ENCODE assay signal across 8 mouse cellular contexts in the genomic region with DNA sequence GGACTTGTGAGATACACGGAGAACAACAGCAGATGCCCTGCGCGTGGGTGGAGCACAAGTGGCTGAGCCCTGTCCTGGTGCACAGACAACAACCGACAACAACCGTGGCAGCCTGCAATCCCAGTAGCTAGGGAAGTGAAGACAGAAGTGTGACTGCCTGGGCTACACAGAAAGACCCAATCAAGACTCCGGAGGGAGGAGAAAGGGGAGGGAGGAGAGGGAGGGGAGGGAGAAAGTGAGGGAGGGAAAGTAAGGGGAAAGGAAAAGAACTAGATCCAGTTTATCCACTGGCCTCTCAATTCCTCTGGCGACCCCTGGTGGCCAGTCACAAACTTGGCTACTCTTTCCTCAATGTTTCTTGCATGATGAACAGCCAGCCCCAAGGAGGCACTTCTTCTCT. TPM values are rescaled to one million over a fixed set of nuclear protein-coding genes. Genes with fewer than 3 reads are reported as not detected.
DNase-seq lines count a peak whose midpoint lies in the region; ATAC-seq and TF ChIP-seq lines count a peak whose summit lies in the region.

No protein-coding gene starts in this region.

- no peaks in the 10 kb centered on the region for H3K9me3 ChIP-seq in ES-Bruce4 (replicated peaks; ENCODE audit: control insufficient read depth, insufficient read depth, low read length, poor library complexity, severe bottlenecking)
- H3K9me3 ChIP-seq in forebrain, embryonic 15.5 days = no peaks in the 10 kb centered on the region

- H3K4me3 ChIP-seq in ES-Bruce4 (ENCODE audit: low read depth, low read length) = no peak overlapping the region
- no peak overlapping the region for H3K4me3 ChIP-seq in forebrain, embryonic 15.5 days
- H3K4me3 ChIP-seq in lung, adult 2 months (replicated peaks; ENCODE audit: extremely low read depth, low read depth, low read length) = no peak overlapping the region

- H3K27me3 ChIP-seq in ES-Bruce4 (ENCODE audit: control insufficient read depth, insufficient read depth, low read length, poor library complexity, severe bottlenecking) = no peaks in the 10 kb centered on the region
- no peaks in the 10 kb centered on the region for H3K27me3 ChIP-seq in forebrain, embryonic 15.5 days

- TF ChIP-seq POLR2A in ES-Bruce4 (IDR thresholded peaks at IDR 0.05; ENCODE audit: insufficient read depth, low read length) = no peak
- TF ChIP-seq POLR2A in lung, adult 2 months (IDR thresholded peaks at IDR 0.05; ENCODE audit: borderline replicate concordance, extremely low read depth, low read depth, low read length) = peak; percentile 44; the same call in 1 of the 2 replicates

- no peak overlapping the region for H3K27ac ChIP-seq in ES-Bruce4 (ENCODE audit: insufficient read depth, low read length)
- H3K27ac ChIP-seq in forebrain, embryonic 15.5 days (replicated peaks) = no peak overlapping the region

- peak; percentile 87 to 91 for DNase-seq in heart, postnatal 14 days
- peak; percentile 65 to 73 for DNase-seq in layer of hippocampus, adult 18-20 months (ENCODE audit: low spot score in 2 of 2)
- peak; percentile 79 for DNase-seq in lung, adult 2 months
- peak; percentile 80 for DNase-seq in ovary, postnatal 36 days (ENCODE audit: low spot score)
- peak; percentile 49 to 52 for DNase-seq in thymus, postnatal 36 days

- peak; percentile 63; the same call in 1 of the 2 replicates for ATAC-seq in cerebellum, adult (ENCODE audit: insufficient number of reproducible peaks, low FRiP score, low TSS enrichment)
- ATAC-seq in forebrain, embryonic 15.5 days (replicated peaks) = peak; percentile 68

- H3K4me1 ChIP-seq in ES-Bruce4 (ENCODE audit: control insufficient read depth, insufficient read depth, low read length) = peaks cover 1% of the 10 kb centered on the region
- H3K4me1 ChIP-seq in forebrain, embryonic 15.5 days = no peaks in the 10 kb centered on the region
- H3K4me1 ChIP-seq in lung, adult 2 months (ENCODE audit: control insufficient read depth, insufficient read depth, low read length) = 0 out of 2 replicates have a peak, but pooled peaks cover 2% of the 10 kb centered on the region

- no peak for TF ChIP-seq EP300 in ES-Bruce4 (IDR thresholded peaks at IDR 0.05; ENCODE audit: insufficient read depth, low read depth, low read length)

- H3K36me3 ChIP-seq in ES-Bruce4 (ENCODE audit: control insufficient read depth, insufficient read depth, low read length, poor library complexity, severe bottlenecking) = no peaks in the 10 kb centered on the region
- no peaks in the 10 kb centered on the region for H3K36me3 ChIP-seq in forebrain, embryonic 15.5 days

- H3K9ac ChIP-seq in ES-Bruce4 (ENCODE audit: low read depth, poor library complexity, severe bottlenecking) = no peak overlapping the region
- H3K9ac ChIP-seq in forebrain, embryonic 15.5 days (replicated peaks) = no peak overlapping the region

- peak; percentile 78 for TF ChIP-seq CTCF in ES-Bruce4 (IDR thresholded peaks at IDR 0.05; ENCODE audit: low read depth, low read length)
- TF ChIP-seq CTCF in lung, adult 2 months (IDR thresholded peaks at IDR 0.05; ENCODE audit: insufficient read depth, low read length) = peak; percentile 78

- intact Hi-C loops in heart, postnatal 14 days (cut with DNase I) = loop anchor here (1.0 to 5.0 kb wide), 4 partner anchors 86 to 269 kb away; no protein-coding TSS in a partner anchor

- WGBS in forebrain, embryonic 15.5 days = 15% methylated on average over 7 of the region's 7 CpGs
- 19% methylated on average over 7 of the region's 7 CpGs for WGBS in lung, adult 2 months

- peak overlapping the region; percentile 26 for H3K4me2 ChIP-seq in forebrain, embryonic 15.5 days (replicated peaks)

RNA-seq across cellular contexts. Expression of gene Cpvl, which starts 20.1 kb away (rescaled TPM):
- 0.46 TPM in 1 of 2 replicates, not detected in the other for polyA plus RNA-seq in ES-Bruce4 (2011; ENCODE audit: insufficient read depth, insufficient read length, low read depth, missing spikeins)
- polyA plus RNA-seq in forebrain, embryonic 15.5 days (2015; fragmentation: Nextera tagmentation; extraction: Ambion mirVana) = not detected in 2 replicates
- total RNA-seq in heart, postnatal 14 days (2021) = not detected
- total RNA-seq in layer of hippocampus, adult 18-20 months (2021) = not detected
- not detected in 2 replicates for polyA plus RNA-seq in lung, adult 2 months (2012; rRNA removed)
